Mouse (Mus musculus) cerebellum, adult 2 months (tissue): ENCODE results near the gene Enox1. TPM values are rescaled to one million over a fixed set of nuclear protein-coding genes. Genes with fewer than 3 reads are reported as not detected.

Experiments used
- DNase-seq, 2 experiments: peaks; one replicate each; pipeline ENCODE4 v3.0.0; 2021
- H3K27ac ChIP-seq: fragments of 200-500 bp; 2 replicates; pipeline ENCODE4 v1.5.1; 2012; ENCODE audit warnings: low read length, control low read depth, inconsistent platforms; ENCODE audit not compliant: insufficient read depth
- H3K27me3 ChIP-seq: fragments of 200-500 bp; 2 replicates; pipeline ENCODE4 v1.6.1; 2012; ENCODE audit warnings: inconsistent platforms, mild to moderate bottlenecking, low read length, moderate library complexity; ENCODE audit not compliant: control insufficient read depth, insufficient read depth
- H3K4me1 ChIP-seq: fragments of 200-500 bp; 2 replicates; pipeline ENCODE4 v1.6.1; 2011; ENCODE audit warnings: low read length; ENCODE audit not compliant: control insufficient read depth, insufficient read depth
- H3K4me3 ChIP-seq: fragments of 200-500 bp; replicated peaks from 2 replicates; pipeline ENCODE3; 2011; ENCODE audit warnings: mild to moderate bottlenecking, low read depth, low read length, control low read depth; ENCODE audit not compliant: insufficient read depth
- CTCF ChIP-seq: fragments of 200-500 bp; IDR thresholded peaks from 2 replicates; pipeline ENCODE4 v1.5.1; 2011; ENCODE audit warnings: low read depth, mild to moderate bottlenecking, control low read depth, low read length, moderate library complexity, borderline replicate concordance; ENCODE audit not compliant: insufficient read depth
- POLR2A ChIP-seq: fragments of 200-500 bp; IDR thresholded peaks from 2 replicates; pipeline ENCODE4 v1.6.1; 2011; ENCODE audit warnings: low read length, control low read depth, borderline replicate concordance; ENCODE audit not compliant: insufficient read depth
- WGBS: fragments of 180-500 bp; shearing (Covaris S2); methylation state at CpG from one replicate; pipeline ENCODE4 v1.1.7; 2018; 5-methylcytosine and 5-hydroxymethylcytosine counted together
- polyA plus RNA-seq: library from polyadenylated mRNA; depleted of rRNA; stranded (reverse); fragments of >200 nt; gene quantifications from 2 replicates; pipeline ENCODE4 v1.2.3, GENCODE M21; 2012

The Enox1 gene
- polyA plus RNA-seq, 1 experiment, result 15.2 TPM

DNA sequence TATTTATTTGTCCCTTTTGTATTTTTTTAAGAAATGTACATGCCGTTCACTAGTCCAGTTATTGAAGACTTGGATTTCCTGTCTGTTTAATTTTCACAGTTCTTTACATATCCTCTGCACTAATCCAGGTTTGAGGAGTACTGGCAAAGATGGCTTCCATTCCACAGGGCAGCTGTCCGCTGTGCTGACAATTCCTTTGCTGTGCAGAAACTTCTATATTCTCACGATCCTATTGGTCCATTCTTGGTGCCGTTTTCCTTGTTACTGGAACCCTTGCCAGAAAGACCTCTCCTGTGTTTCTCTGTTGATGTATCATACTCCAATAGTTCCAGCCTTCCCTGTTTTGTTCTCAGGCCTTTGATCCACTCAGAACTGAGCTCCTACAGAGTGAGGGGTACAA lies 206.1 kb downstream of the Enox1 start:
- Histone ChIP-seq H3K27me3 (no peaks in the 10 kb centered on the region), H3K27ac (no peak overlapping the region), H3K4me1 (no peaks in the 10 kb centered on the region), H3K4me3 (no peak overlapping the region)
- TF ChIP-seq CTCF, result no peak
- TF ChIP-seq POLR2A, result no peak
- no peak for DNase-seq
- WGBS, result 87% methylated on average over 4 of the region's 4 CpGs

DNA sequence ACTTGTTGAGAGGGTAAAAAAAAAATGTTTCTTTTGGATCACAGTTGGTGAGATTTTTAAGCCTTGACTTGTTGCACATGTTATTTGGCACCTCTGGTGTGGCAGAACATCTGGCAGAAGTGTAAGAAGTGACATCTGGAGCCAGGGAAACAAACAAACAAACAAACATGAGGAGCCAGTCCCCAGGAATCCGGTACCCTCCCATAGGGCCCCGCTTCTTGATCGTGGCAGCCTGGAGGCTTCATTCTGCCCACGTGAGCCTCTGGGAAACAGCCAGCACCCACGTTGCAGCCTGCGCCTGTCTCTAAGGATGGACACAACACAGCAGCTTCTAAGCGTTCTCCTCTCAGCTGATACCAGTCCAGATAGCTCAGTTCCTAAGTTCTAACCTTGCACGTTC lies 211.8 kb downstream of the Enox1 start:
- DNase-seq, result no peak
- Histone ChIP-seq H3K4me3 (no peak overlapping the region), H3K27ac (no peak overlapping the region), H3K4me1 (no peaks in the 10 kb centered on the region), H3K27me3 (no peaks in the 10 kb centered on the region)
- 49% methylated on average over 8 of the region's 8 CpGs for WGBS
- TF ChIP-seq CTCF, result no peak
- no peak for TF ChIP-seq POLR2A

DNA sequence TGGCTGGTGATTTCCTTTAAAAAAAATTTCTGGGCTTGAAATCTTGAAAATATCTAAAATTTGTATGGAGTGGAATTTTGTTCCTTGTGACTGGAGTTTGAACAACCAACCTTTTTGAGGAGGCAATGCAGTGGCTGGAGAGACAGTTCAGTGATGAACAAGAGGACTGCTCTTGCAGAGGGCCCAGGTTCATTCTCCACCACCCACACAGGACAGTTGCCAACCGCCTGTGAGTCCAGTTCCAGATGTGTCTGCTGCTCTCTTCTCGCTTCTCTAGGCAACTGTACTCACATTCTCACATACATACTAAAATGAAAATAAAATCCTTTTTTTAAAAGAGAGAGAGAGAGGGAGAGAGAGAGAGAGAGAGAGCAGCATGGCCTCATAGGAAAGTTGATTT lies 212.5 kb downstream of the Enox1 start:
- no peak for DNase-seq
- TF ChIP-seq CTCF, result no peak
- no peak for TF ChIP-seq POLR2A
- no peaks in the 10 kb centered on the region for H3K27me3 ChIP-seq
- no peak overlapping the region for H3K27ac ChIP-seq
- H3K4me3 ChIP-seq, result no peak overlapping the region
- WGBS, result 83% methylated on average over 2 of the region's 2 CpGs
- no peaks in the 10 kb centered on the region for H3K4me1 ChIP-seq

DNA sequence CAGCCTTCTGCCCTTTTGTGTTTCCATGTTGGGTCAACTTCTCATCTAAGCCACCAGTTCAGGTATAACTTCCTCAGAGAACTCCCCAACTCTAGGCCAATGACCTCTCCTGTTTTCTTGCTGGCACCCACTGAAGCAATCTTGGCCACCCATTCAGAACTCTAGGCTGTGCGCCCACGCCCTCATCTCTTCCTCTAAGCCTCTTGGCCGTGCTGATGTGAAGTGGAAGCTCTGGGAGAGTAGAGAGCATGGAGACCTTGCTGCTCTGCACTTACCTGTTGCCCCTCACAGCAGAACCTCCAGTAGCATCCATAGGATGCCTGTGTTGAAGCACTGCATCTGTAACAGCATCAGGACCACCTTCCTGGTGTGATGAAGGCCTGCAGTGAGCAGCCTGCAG lies 214.0 kb downstream of the Enox1 start:
- 91% methylated on average over 3 of the region's 3 CpGs for WGBS
- Histone ChIP-seq H3K4me1 (peaks cover 3% of the 10 kb centered on the region), H3K27me3 (no peaks in the 10 kb centered on the region), H3K4me3 (no peak overlapping the region), H3K27ac (no peak overlapping the region)
- peak in 1 of 2 experiments; percentile 38 for DNase-seq
- TF ChIP-seq CTCF (no peak), POLR2A (no peak)

DNA sequence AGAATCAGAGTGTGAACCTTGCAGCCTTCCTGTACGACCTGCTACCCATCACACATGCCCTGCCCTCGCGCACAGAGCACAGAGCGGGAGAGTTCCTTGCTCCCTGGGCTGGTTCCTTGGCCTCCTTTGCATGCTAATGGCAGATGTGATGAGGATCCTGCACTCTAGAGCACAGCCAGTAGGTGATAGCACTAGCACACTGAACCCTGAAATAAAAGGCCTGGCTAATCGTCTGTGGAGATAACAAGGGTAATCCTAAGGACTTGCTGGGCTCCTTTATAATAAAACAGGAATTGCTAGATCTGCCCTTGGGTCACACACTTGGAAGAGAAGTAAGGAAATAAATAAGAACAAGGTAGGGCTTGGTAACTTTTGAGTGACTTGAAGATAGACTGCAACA lies 215.4 kb downstream of the Enox1 start:
- no peak for DNase-seq
- no peak for TF ChIP-seq CTCF
- no peak for TF ChIP-seq POLR2A
- peaks cover 12% of the 10 kb centered on the region for H3K4me1 ChIP-seq
- 85% methylated on average over 5 of the region's 5 CpGs for WGBS
- H3K4me3 ChIP-seq, result no peak overlapping the region
- no peak overlapping the region for H3K27ac ChIP-seq
- no peaks in the 10 kb centered on the region for H3K27me3 ChIP-seq

DNA sequence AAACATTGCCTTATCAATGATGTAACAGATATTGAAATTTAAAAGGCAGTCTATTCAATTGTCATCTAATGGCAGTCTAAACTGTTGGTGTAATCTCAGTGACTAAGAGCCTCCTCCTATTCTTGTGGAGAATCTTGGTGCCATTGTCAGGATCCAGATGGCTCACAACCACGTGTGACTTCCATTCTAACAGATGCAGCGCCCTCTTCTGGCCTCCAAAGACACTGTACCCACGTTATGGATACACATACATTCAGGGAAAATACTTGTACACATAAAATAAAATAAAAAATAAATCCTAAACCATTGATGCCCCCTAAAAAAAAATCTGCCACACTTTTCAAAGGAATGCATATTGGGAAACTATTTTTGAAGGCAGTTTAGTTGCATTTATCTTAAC lies 216.6 kb downstream of the Enox1 start:
- no peak overlapping the region for H3K4me3 ChIP-seq
- H3K4me1 ChIP-seq, result peaks cover 12% of the 10 kb centered on the region
- no peak for DNase-seq
- 89% methylated on average over 3 of the region's 3 CpGs for WGBS
- H3K27ac ChIP-seq, result no peak overlapping the region
- H3K27me3 ChIP-seq, result no peaks in the 10 kb centered on the region
- TF ChIP-seq POLR2A (no peak), CTCF (no peak)

DNA sequence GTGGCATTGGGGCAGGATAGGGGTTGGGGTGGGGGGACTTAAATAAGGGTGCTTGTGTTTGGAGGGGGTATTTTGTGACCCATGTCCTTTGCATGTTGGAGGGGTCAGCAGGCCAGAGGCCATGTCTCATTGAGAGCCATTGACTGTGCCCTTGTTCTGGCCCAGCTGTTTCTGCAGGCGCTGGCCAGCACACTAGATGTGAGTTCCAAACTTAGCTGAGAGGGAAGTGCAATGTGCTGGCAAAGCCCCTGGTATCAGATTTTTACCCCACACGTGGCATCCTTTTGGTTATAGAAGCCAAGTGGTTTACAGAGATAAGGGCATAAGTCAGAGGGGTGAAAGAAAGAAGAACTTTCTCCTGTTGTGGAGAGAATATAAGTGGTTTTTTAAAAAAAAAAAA lies 218.5 kb downstream of the Enox1 start:
- 78% methylated on average over 2 of the region's 2 CpGs for WGBS
- H3K27ac ChIP-seq, result no peak overlapping the region
- H3K4me1 ChIP-seq, result peaks cover 12% of the 10 kb centered on the region
- DNase-seq, result no peak
- TF ChIP-seq CTCF, result no peak
- no peak for TF ChIP-seq POLR2A
- H3K27me3 ChIP-seq, result no peaks in the 10 kb centered on the region
- H3K4me3 ChIP-seq, result no peak overlapping the region

DNA sequence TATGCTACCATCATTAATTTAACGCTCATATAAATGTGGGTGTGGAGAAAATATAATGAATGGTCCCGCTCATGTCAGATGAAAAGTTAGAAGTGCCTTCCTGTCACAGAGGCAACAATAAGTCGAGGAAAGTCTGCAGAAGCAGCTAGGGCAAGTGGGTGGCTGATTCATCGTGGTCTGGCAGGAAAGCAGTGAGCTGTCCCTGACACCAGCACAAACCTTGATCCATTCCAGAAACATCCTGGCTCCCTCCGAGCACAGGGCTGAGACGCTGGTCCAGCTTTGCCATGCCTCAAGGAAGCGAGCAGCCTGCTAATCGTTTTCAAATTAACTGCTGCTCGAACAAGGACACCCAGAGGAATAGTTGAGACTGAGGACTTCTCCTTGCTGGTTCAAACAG lies 219.1 kb downstream of the Enox1 start:
- Histone ChIP-seq H3K27me3 (no peaks in the 10 kb centered on the region), H3K4me1 (peaks cover 12% of the 10 kb centered on the region), H3K4me3 (no peak overlapping the region), H3K27ac (no peak overlapping the region)
- WGBS, result 34% methylated on average over 9 of the region's 9 CpGs
- peak in 1 of 2 experiments; percentile 31 for DNase-seq
- TF ChIP-seq POLR2A (no peak), CTCF (no peak)
